Mouse (Mus musculus) hindbrain, embryonic 16.5 days (tissue): ENCODE measurements around the gene 1700015F17Rik. TPM values are rescaled to one million over a fixed set of nuclear protein-coding genes. Genes with fewer than 3 reads are reported as not detected.

Source experiments
- ATAC-seq: fragments of 200-750 bp; cut with Nextera tagmentation; 2 replicates; pipeline ENCODE4 v1.8.0; 2017; ENCODE audit warnings: moderate TSS enrichment, moderate library complexity
- H3K27ac ChIP-seq: fragments of 300-500 bp; sonication (generic); 2 replicates; pipeline ENCODE4 v1.5.1; 2014; ENCODE audit warnings: low read depth, mild to moderate bottlenecking, control low read depth, low read length, moderate library complexity
- H3K27me3 ChIP-seq: fragments of 300-500 bp; sonication (generic); replicated peaks from 2 replicates; pipeline ENCODE4 v1.6.1; 2014; ENCODE audit warnings: low read length; ENCODE audit not compliant: control insufficient read depth, insufficient read depth
- H3K36me3 ChIP-seq: fragments of 300-500 bp; sonication (generic); 2 replicates; pipeline ENCODE4 v1.6.1; 2014; ENCODE audit warnings: mild to moderate bottlenecking, low read length, moderate library complexity, mixed read lengths; ENCODE audit not compliant: control insufficient read depth, insufficient read depth
- H3K4me1 ChIP-seq: fragments of 300-500 bp; sonication (generic); 2 replicates; pipeline ENCODE4 v1.6.1; 2014; ENCODE audit warnings: low read depth, low read length; ENCODE audit not compliant: control insufficient read depth, insufficient read depth
- H3K4me2 ChIP-seq: fragments of 300-500 bp; sonication (generic); 2 replicates; pipeline ENCODE4 v1.6.1; 2014; ENCODE audit warnings: mild to moderate bottlenecking, low read length, control low read depth, moderate library complexity
- H3K4me3 ChIP-seq: fragments of 300-500 bp; sonication (generic); 2 replicates; pipeline ENCODE4 v1.5.1; 2014; ENCODE audit warnings: mild to moderate bottlenecking, low read length, control low read depth, moderate library complexity
- H3K9ac ChIP-seq: fragments of 300-500 bp; sonication (generic); 2 replicates; pipeline ENCODE4 v1.6.1; 2014; ENCODE audit warnings: low read depth, mild to moderate bottlenecking, control low read depth, low read length, moderate library complexity
- H3K9me3 ChIP-seq: fragments of 300-500 bp; sonication (generic); 2 replicates; pipeline ENCODE4 v1.6.1; 2014; ENCODE audit warnings: mild to moderate bottlenecking, low read length, moderate library complexity; ENCODE audit not compliant: control insufficient read depth
- WGBS: fragments of 180-500 bp; shearing (Covaris S2); extraction: QIAGEN DNeasy Blood & Tissue Kit; methylation state at CpG from one replicate; pipeline ENCODE4 v1.1.7; 2014; 5-methylcytosine and 5-hydroxymethylcytosine counted together
- polyA plus RNA-seq: library from polyadenylated mRNA; unstranded; fragments of >200 nt; fragmentation: Nextera tagmentation; extraction: Ambion mirVana; gene quantifications from 2 replicates; pipeline ENCODE4 v1.2.1, GENCODE M21; 2015

The 1700015F17Rik gene
- polyA plus RNA-seq, 1 experiment from 2014 or later = not detected

- ATAC-seq = no peak
- Histone ChIP-seq H3K4me2 (no peak overlapping the region), H3K36me3 (no peaks in the 10 kb centered on the region), H3K9ac (no peak overlapping the region), H3K4me1 (peaks cover 5% of the 10 kb centered on the region; the same call in 1 of the 2 replicates), H3K9me3 (no peaks in the 10 kb centered on the region), H3K27ac (no peak overlapping the region), H3K27me3 (no peaks in the 10 kb centered on the region), H3K4me3 (no peak overlapping the region)
- WGBS = 65% methylated on average over 4 of the region's 4 CpGs
Measured at GRCm38 (mm10) chr5:5503381-5503780, 24.4 kb upstream of the 1700015F17Rik start.

- H3K27ac ChIP-seq = no peak overlapping the region
- no peak overlapping the region for H3K4me2 ChIP-seq
- H3K4me1 ChIP-seq = no peaks in the 10 kb centered on the region
- WGBS = 75% methylated on average over 2 of the region's 2 CpGs
- no peaks in the 10 kb centered on the region for H3K27me3 ChIP-seq
- H3K9me3 ChIP-seq = no peaks in the 10 kb centered on the region
- H3K4me3 ChIP-seq = no peak overlapping the region
- H3K9ac ChIP-seq = no peak overlapping the region
- no peak for ATAC-seq
- no peaks in the 10 kb centered on the region for H3K36me3 ChIP-seq
Measured at GRCm38 (mm10) chr5:5501583-5501982, 22.6 kb upstream of the 1700015F17Rik start.

GRCm38 (mm10) chr5:5496393-5496792, 17.4 kb upstream of the 1700015F17Rik start:
- Histone ChIP-seq H3K27me3 (no peaks in the 10 kb centered on the region), H3K36me3 (no peaks in the 10 kb centered on the region), H3K4me2 (no peak overlapping the region), H3K4me1 (peaks cover 4% of the 10 kb centered on the region; the same call in 1 of the 2 replicates), H3K9ac (no peak overlapping the region), H3K9me3 (no peaks in the 10 kb centered on the region), H3K4me3 (no peak overlapping the region), H3K27ac (no peak overlapping the region)
- peak; percentile 40; the same call in 1 of the 2 replicates for ATAC-seq
- 45% methylated on average over 3 of the region's 3 CpGs for WGBS

- peaks cover 4% of the 10 kb centered on the region; the same call in 1 of the 2 replicates for H3K4me1 ChIP-seq
- ATAC-seq = no peak
- H3K9ac ChIP-seq = no peak overlapping the region
- 91% methylated on average over 4 of the region's 4 CpGs for WGBS
- H3K4me3 ChIP-seq = no peak overlapping the region
- H3K27me3 ChIP-seq = no peaks in the 10 kb centered on the region
- no peaks in the 10 kb centered on the region for H3K9me3 ChIP-seq
- no peaks in the 10 kb centered on the region for H3K36me3 ChIP-seq
- H3K27ac ChIP-seq = no peak overlapping the region
- H3K4me2 ChIP-seq = no peak overlapping the region
Measured at GRCm38 (mm10) chr5:5495042-5495441, 16.1 kb upstream of the 1700015F17Rik start.

GRCm38 (mm10) chr5:5494269-5495005, 15.5 kb upstream of the 1700015F17Rik start:
- peak; percentile 69 for ATAC-seq
- 0 out of 2 replicates have a peak overlapping the region, but pooled peaks have one; percentile 10 for H3K4me2 ChIP-seq
- H3K27ac ChIP-seq = no peak overlapping the region
- no peaks in the 10 kb centered on the region for H3K36me3 ChIP-seq
- 39% methylated on average over 16 of the region's 16 CpGs for WGBS
- H3K9me3 ChIP-seq = no peaks in the 10 kb centered on the region
- H3K27me3 ChIP-seq = no peaks in the 10 kb centered on the region
- peak overlapping the region; percentile 27; the same call in 1 of the 2 replicates for H3K9ac ChIP-seq
- H3K4me1 ChIP-seq = peaks cover 4% of the 10 kb centered on the region; the same call in 1 of the 2 replicates
- no peak overlapping the region for H3K4me3 ChIP-seq

- H3K4me3 ChIP-seq = no peak overlapping the region
- peaks cover 4% of the 10 kb centered on the region; the same call in 1 of the 2 replicates for H3K4me1 ChIP-seq
- no peak overlapping the region for H3K4me2 ChIP-seq
- H3K9me3 ChIP-seq = no peaks in the 10 kb centered on the region
- H3K27ac ChIP-seq = no peak overlapping the region
- no peaks in the 10 kb centered on the region for H3K27me3 ChIP-seq
- H3K9ac ChIP-seq = no peak overlapping the region
- no peaks in the 10 kb centered on the region for H3K36me3 ChIP-seq
- WGBS = 96% methylated on average over 4 of the region's 4 CpGs
- ATAC-seq = no peak
Measured at GRCm38 (mm10) chr5:5492163-5492562, 13.2 kb upstream of the 1700015F17Rik start.

- H3K9me3 ChIP-seq = no peaks in the 10 kb centered on the region
- WGBS = 35% methylated on average over 3 of the region's 3 CpGs
- H3K27me3 ChIP-seq = no peaks in the 10 kb centered on the region
- H3K4me1 ChIP-seq = no peaks in the 10 kb centered on the region
- H3K36me3 ChIP-seq = no peaks in the 10 kb centered on the region
- no peak for ATAC-seq
- H3K4me2 ChIP-seq = no peak overlapping the region
- no peak overlapping the region for H3K9ac ChIP-seq
- H3K4me3 ChIP-seq = no peak overlapping the region
- no peak overlapping the region for H3K27ac ChIP-seq
Measured at GRCm38 (mm10) chr5:5486071-5486470, 7.1 kb upstream of the 1700015F17Rik start.

GRCm38 (mm10) chr5:5483254-5483858, 4.4 kb upstream of the 1700015F17Rik start:
- Histone ChIP-seq H3K36me3 (no peaks in the 10 kb centered on the region), H3K27me3 (no peaks in the 10 kb centered on the region), H3K27ac (no peak overlapping the region), H3K9ac (no peak overlapping the region), H3K4me2 (no peak overlapping the region), H3K9me3 (no peaks in the 10 kb centered on the region), H3K4me1 (no peaks in the 10 kb centered on the region), H3K4me3 (no peak overlapping the region)
- no peak for ATAC-seq
- WGBS = 67% methylated on average over 9 of the region's 9 CpGs

GRCm38 (mm10) chr5:5481662-5482061, 2.7 kb upstream of the 1700015F17Rik start:
- ATAC-seq = no peak
- no peak overlapping the region for H3K4me3 ChIP-seq
- no peak overlapping the region for H3K27ac ChIP-seq
- no peaks in the 10 kb centered on the region for H3K27me3 ChIP-seq
- no peak overlapping the region for H3K4me2 ChIP-seq
- H3K9me3 ChIP-seq = no peaks in the 10 kb centered on the region
- no peak overlapping the region for H3K9ac ChIP-seq
- H3K36me3 ChIP-seq = no peaks in the 10 kb centered on the region
- H3K4me1 ChIP-seq = no peaks in the 10 kb centered on the region
- 13% methylated on average over 1 of the region's 1 CpGs for WGBS
